Mouse (Mus musculus) olfactory bulb, adult 2 months (tissue): ENCODE results near the gene Slc35g1. TPM values are rescaled to one million over a fixed set of nuclear protein-coding genes. Genes with fewer than 3 reads are reported as not detected.

Experiments used
- H3K27ac ChIP-seq: fragments of 200-500 bp; 2 replicates; pipeline ENCODE4 v1.5.1; 2012; ENCODE audit warnings: low read depth, low read length; ENCODE audit not compliant: insufficient read depth
- H3K4me1 ChIP-seq: fragments of 200-500 bp; 2 replicates; pipeline ENCODE4 v1.6.1; 2012; ENCODE audit warnings: low read length; ENCODE audit not compliant: control insufficient read depth, insufficient read depth
- H3K4me3 ChIP-seq: fragments of 200-500 bp; 2 replicates; pipeline ENCODE4 v1.5.1; 2012; ENCODE audit warnings: mild to moderate bottlenecking, low read depth, low read length, moderate library complexity; ENCODE audit not compliant: insufficient read depth
- CTCF ChIP-seq: fragments of 200-500 bp; IDR thresholded peaks from 2 replicates; pipeline ENCODE4 v1.5.1; 2012; ENCODE audit warnings: low read depth, mild to moderate bottlenecking, low read length, moderate library complexity; ENCODE audit not compliant: insufficient read depth
- POLR2A ChIP-seq: fragments of 200-500 bp; IDR thresholded peaks from 2 replicates; pipeline ENCODE4 v1.6.1; 2012; ENCODE audit warnings: mild to moderate bottlenecking, low read depth, low read length, moderate library complexity; ENCODE audit not compliant: insufficient read depth
- WGBS: fragments of 180-500 bp; shearing (Covaris S2); methylation state at CpG from one replicate; pipeline ENCODE4 v1.1.7; 2018; 5-methylcytosine and 5-hydroxymethylcytosine counted together
- polyA plus RNA-seq: library from polyadenylated mRNA; stranded (reverse); fragments of >200 nt; gene quantifications from 2 replicates; pipeline ENCODE4 v1.2.4, GENCODE M21; 2012; ENCODE audit warnings: low replicate concordance; ENCODE audit not compliant: missing spikeins, insufficient read depth, insufficient read length

Slc35g1 gene
- polyA plus RNA-seq, 1 experiment, result not detected

- WGBS, result 82% methylated on average over 10 of the region's 10 CpGs
- TF ChIP-seq CTCF (no peak), POLR2A (no peak)
- Histone ChIP-seq H3K27ac (no peak overlapping the region), H3K4me3 (no peak overlapping the region), H3K4me1 (no peaks in the 10 kb centered on the region)
Measured at GRCm38 (mm10) chr19:38410357-38411056, 14.7 kb downstream of the Slc35g1 start.

- H3K27ac ChIP-seq, result no peak overlapping the region
- no peak for TF ChIP-seq CTCF
- TF ChIP-seq POLR2A, result no peak
- 92% methylated on average over 6 of the region's 6 CpGs for WGBS
- H3K4me3 ChIP-seq, result no peak overlapping the region
- H3K4me1 ChIP-seq, result no peaks in the 10 kb centered on the region
Measured at GRCm38 (mm10) chr19:38413861-38414260, 18.1 kb downstream of the Slc35g1 start.

GRCm38 (mm10) chr19:38418819-38419423, 23.1 kb downstream of the Slc35g1 start:
- Histone ChIP-seq H3K4me3 (no peak overlapping the region), H3K27ac (no peak overlapping the region), H3K4me1 (no peaks in the 10 kb centered on the region)
- WGBS, result 30% methylated on average over 4 of the region's 4 CpGs
- TF ChIP-seq CTCF (no peak), POLR2A (no peak)

GRCm38 (mm10) chr19:38420751-38421295, 25.0 kb downstream of the Slc35g1 start:
- no peak for TF ChIP-seq POLR2A
- no peak for TF ChIP-seq CTCF
- Histone ChIP-seq H3K4me1 (no peaks in the 10 kb centered on the region), H3K27ac (no peak overlapping the region), H3K4me3 (no peak overlapping the region)
- 86% methylated on average over 4 of the region's 4 CpGs for WGBS

- no peak overlapping the region for H3K4me3 ChIP-seq
- WGBS, result 73% methylated on average over 7 of the region's 7 CpGs
- H3K4me1 ChIP-seq, result no peaks in the 10 kb centered on the region
- no peak for TF ChIP-seq POLR2A
- H3K27ac ChIP-seq, result no peak overlapping the region
Measured at GRCm38 (mm10) chr19:38421436-38421835, 25.7 kb downstream of the Slc35g1 start.

- Histone ChIP-seq H3K4me3 (no peak overlapping the region), H3K4me1 (no peaks in the 10 kb centered on the region), H3K27ac (no peak overlapping the region)
- TF ChIP-seq POLR2A (no peak), CTCF (no peak)
- 21% methylated on average over 6 of the region's 6 CpGs for WGBS
Measured at GRCm38 (mm10) chr19:38422926-38423325, 27.1 kb downstream of the Slc35g1 start.

- Histone ChIP-seq H3K4me1 (no peaks in the 10 kb centered on the region), H3K27ac (no peak overlapping the region), H3K4me3 (no peak overlapping the region)
- 32% methylated on average over 7 of the region's 7 CpGs for WGBS
- TF ChIP-seq POLR2A (no peak), CTCF (no peak)
Measured at GRCm38 (mm10) chr19:38423884-38424283, 28.1 kb downstream of the Slc35g1 start.

GRCm38 (mm10) chr19:38424581-38424980, 28.8 kb downstream of the Slc35g1 start:
- TF ChIP-seq CTCF (no peak), POLR2A (no peak)
- no peak overlapping the region for H3K27ac ChIP-seq
- H3K4me1 ChIP-seq, result no peaks in the 10 kb centered on the region
- H3K4me3 ChIP-seq, result no peak overlapping the region
- 85% methylated on average over 7 of the region's 7 CpGs for WGBS

GRCm38 (mm10) chr19:38429269-38429668, 33.5 kb downstream of the Slc35g1 start:
- Histone ChIP-seq H3K4me3 (no peak overlapping the region), H3K27ac (no peak overlapping the region), H3K4me1 (no peaks in the 10 kb centered on the region)
- TF ChIP-seq CTCF, result no peak
- TF ChIP-seq POLR2A, result no peak
- WGBS, result 66% methylated on average over 5 of the region's 5 CpGs
